Mouse (Mus musculus): ENCODE results near the gene Cnnm2. TPM values are rescaled to one million over a fixed set of nuclear protein-coding genes. Genes with fewer than 3 reads are reported as not detected.

Gene Cnnm2
- polyA plus RNA-seq, 1 experiment from 2014 or later = 1.3 TPM

DNA sequence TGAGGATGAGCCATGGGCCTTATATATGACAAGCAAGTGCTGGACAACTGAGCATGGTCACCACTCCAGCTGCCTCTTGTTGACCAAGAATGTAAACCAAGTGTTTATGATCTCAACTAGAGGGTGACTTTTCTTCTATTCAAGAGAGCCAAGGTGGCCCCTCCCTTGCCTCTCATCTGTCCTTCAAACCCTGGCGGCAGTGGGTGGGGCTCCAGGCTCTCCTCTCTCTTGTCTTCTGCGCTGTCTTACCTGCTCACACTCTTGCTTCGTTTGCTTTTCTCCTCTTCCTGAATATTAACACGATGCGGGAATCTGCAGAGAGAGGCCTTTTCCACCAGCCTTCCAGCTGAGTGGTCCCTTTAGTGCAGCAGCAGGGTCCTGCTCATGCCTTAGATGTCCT, 22.6 kb downstream of the Cnnm2 start:
- H3K27me3 ChIP-seq (ENCODE audit: poor library complexity, severe bottlenecking) = no peaks in the 10 kb centered on the region
- no peak overlapping the region for H3K27ac ChIP-seq
- H3K36me3 ChIP-seq (replicated peaks) = no peaks in the 10 kb centered on the region
- H3K4me1 ChIP-seq = no peaks in the 10 kb centered on the region; the same call in 1 of the 2 replicates
- no peaks in the 10 kb centered on the region for H3K9me3 ChIP-seq
- WGBS = 80% methylated on average over 5 of the region's 5 CpGs
- DNase-seq (ENCODE audit: extremely low spot score, low spot score) = no peak
- H3K4me3 ChIP-seq = no peak overlapping the region

DNA sequence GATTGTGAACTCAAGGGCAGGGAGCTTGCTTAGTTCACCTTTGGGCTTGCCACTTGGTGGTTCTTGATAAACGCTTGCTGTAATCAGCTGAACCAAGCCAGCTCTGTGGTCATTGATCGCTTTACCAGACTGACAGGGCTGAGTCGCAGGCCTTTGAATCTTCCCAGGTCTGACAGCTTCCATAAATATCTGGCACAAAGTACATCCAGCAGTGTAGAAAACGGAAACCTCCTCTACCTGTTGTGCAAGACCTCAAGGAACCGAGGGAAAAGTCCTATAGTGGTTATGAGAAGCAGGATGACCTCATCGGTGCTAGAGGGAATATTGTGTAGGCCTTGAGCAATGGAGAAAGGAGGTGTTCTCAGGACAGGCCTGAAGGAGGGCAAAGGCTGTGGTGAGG, 23.1 kb downstream of the Cnnm2 start:
- 92% methylated on average over 6 of the region's 6 CpGs for WGBS
- no peaks in the 10 kb centered on the region for H3K27me3 ChIP-seq (ENCODE audit: poor library complexity, severe bottlenecking)

DNA sequence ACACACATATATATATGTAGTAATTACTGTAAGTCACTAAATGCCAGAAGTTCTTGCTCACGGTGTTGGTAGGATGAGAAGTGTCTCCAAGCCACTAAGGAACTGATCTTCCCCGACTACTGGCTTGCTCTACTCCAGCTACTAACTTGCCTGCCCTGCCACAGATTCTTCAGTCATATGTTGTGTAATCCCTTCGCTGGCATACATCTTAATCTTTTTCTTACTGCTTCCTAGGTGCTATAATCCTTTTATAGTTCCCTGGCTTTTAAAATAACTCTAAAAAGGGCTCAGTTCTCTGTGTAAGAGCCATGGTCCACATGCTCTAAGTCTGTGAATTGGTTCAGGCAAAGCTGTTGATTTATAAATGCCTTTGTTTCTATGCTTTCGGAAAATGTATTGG, 24.2 kb downstream of the Cnnm2 start:
- H3K27ac ChIP-seq = no peak overlapping the region
- H3K4me1 ChIP-seq = no peaks in the 10 kb centered on the region; the same call in 1 of the 2 replicates

More for the DNA sequence above, 23.1 kb downstream of the Cnnm2 start:
- H3K4me1 ChIP-seq = no peaks in the 10 kb centered on the region; the same call in 1 of the 2 replicates
- no peak for DNase-seq (ENCODE audit: extremely low spot score, low spot score)
- H3K27ac ChIP-seq = no peak overlapping the region
- no peak overlapping the region for H3K4me3 ChIP-seq
- no peaks in the 10 kb centered on the region for H3K9me3 ChIP-seq
- no peaks in the 10 kb centered on the region for H3K36me3 ChIP-seq (replicated peaks)

DNA sequence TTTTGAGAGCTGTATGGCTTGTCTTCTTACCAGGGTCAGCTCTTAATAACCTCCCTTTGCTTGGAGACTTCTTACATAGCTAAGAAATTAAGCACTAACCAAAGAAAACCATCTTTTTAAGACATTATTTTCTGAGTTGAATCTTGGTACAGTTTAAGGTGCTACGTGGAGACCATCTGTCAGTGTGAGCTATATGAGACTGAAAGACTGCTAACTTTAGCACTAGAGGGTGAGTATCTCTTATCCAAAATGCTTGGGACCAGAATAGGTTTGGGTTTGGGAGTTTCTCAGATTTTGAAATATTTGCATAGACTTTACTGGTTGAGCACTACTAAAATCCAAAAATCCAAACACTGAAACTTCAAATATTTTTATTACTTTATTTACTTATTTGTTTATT, 28.4 kb downstream of the Cnnm2 start:
- H3K4me1 ChIP-seq = peaks cover 16% of the 10 kb centered on the region
- 94% methylated on average over 1 of the region's 1 CpGs for WGBS
- H3K36me3 ChIP-seq (replicated peaks) = no peaks in the 10 kb centered on the region
- H3K9me3 ChIP-seq = no peaks in the 10 kb centered on the region
- H3K4me3 ChIP-seq = no peak overlapping the region
- no peaks in the 10 kb centered on the region for H3K27me3 ChIP-seq (ENCODE audit: poor library complexity, severe bottlenecking)
- no peak for DNase-seq (ENCODE audit: extremely low spot score, low spot score)
- no peak overlapping the region for H3K27ac ChIP-seq

More for the DNA sequence above, 24.2 kb downstream of the Cnnm2 start:
- Histone ChIP-seq H3K36me3 (replicated peaks) (no peaks in the 10 kb centered on the region), H3K9me3 (no peaks in the 10 kb centered on the region), H3K27me3 (ENCODE audit: poor library complexity, severe bottlenecking) (no peaks in the 10 kb centered on the region), H3K4me3 (no peak overlapping the region)
- DNase-seq (ENCODE audit: extremely low spot score, low spot score) = no peak
- 90% methylated on average over 4 of the region's 4 CpGs for WGBS

DNA sequence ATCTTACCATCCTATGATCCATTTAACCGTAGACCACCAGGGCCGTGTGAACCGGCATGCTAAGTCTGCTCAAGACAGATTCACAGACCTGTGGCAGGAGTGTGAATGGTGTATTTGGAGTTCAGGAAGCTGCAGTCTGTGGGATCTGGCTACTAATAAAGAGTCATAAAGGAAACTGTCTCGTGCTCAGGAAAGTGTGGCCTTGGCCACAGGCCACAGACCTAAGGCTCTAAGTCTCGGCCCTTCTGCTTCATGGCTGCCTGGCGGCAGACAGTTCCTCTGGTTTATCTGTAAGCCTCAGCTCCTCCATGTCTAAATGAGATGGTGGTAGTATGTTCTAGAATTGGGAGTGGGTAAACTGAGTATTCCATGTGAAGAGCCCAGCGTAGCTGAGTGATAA, 30.0 kb downstream of the Cnnm2 start:
- no peaks in the 10 kb centered on the region for H3K27me3 ChIP-seq (ENCODE audit: poor library complexity, severe bottlenecking)
- no peaks in the 10 kb centered on the region for H3K36me3 ChIP-seq (replicated peaks)
- H3K9me3 ChIP-seq = no peaks in the 10 kb centered on the region
- 93% methylated on average over 7 of the region's 7 CpGs for WGBS
- peaks cover 19% of the 10 kb centered on the region for H3K4me1 ChIP-seq
- H3K27ac ChIP-seq = no peak overlapping the region
- DNase-seq (ENCODE audit: extremely low spot score, low spot score) = no peak
- H3K4me3 ChIP-seq = no peak overlapping the region

DNA sequence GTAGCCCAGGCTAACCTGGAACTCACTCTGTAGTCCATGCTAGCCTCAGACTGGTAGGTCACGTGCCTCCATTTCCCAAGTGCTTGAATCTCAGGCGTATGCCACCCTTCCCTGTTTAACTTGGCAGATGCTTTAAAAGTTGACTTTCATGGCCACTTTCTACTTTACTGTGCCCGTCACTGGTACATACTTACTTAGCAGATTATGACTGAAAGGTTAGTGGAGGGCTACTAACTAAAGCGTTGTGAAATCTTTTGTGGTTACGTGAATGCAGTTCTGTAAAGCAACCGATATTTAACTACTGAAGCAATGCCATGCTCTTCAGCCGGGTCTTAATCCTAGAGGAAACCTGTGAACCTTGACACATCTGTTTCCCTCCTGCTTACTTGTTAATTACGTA, 30.5 kb downstream of the Cnnm2 start:
- no peaks in the 10 kb centered on the region for H3K36me3 ChIP-seq (replicated peaks)
- H3K4me3 ChIP-seq = no peak overlapping the region
- H3K9me3 ChIP-seq = no peaks in the 10 kb centered on the region
- no peak overlapping the region for H3K27ac ChIP-seq
- 79% methylated on average over 8 of the region's 8 CpGs for WGBS
- H3K27me3 ChIP-seq (ENCODE audit: poor library complexity, severe bottlenecking) = no peaks in the 10 kb centered on the region
- DNase-seq (ENCODE audit: extremely low spot score, low spot score) = no peak
- H3K4me1 ChIP-seq = peaks cover 19% of the 10 kb centered on the region

DNA sequence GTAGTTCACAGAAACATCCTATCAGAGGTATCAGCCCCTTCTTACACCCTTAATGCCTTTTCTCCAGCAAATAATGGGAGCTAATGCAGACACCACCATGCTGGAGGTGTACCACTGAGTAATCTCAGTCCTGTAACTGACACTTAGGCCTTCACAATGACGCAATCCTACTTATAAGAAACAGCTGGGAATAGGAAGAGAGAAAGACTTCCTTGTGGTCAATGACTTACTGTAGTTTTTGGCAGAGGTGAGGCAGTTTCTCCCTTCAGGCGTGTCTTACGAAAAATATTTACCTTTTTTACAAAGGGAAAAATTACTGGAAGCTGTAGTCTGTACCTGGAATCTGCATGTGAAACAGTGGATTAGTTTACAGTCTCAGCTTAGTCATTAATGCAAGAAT, 31.1 kb downstream of the Cnnm2 start:
- Histone ChIP-seq H3K27me3 (ENCODE audit: poor library complexity, severe bottlenecking) (no peaks in the 10 kb centered on the region), H3K36me3 (replicated peaks) (no peaks in the 10 kb centered on the region), H3K9me3 (no peaks in the 10 kb centered on the region), H3K27ac (no peak overlapping the region), H3K4me3 (no peak overlapping the region), H3K4me1 (peaks cover 19% of the 10 kb centered on the region)
- DNase-seq (ENCODE audit: extremely low spot score, low spot score) = no peak
- WGBS = 88% methylated on average over 3 of the region's 3 CpGs

DNA sequence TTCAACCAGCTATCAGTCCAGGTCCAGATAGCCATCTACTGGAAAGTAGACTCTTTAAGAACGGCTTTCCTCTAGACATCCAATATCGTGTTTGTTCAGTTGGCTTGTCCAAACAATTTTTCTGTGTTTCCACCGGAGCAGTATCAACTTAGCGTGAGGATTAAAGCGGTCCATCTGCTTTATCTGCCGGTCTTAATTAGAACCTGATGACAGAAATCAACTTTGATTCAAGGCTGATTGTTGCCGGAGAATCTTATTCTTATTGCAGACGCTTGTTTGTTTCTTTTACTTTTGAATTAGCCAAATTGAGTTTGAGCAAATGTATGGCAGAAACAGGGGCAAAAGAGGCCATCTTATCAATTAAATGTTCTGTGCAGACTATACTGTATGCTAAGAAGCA, 32.8 kb downstream of the Cnnm2 start:
- Histone ChIP-seq H3K4me3 (no peak overlapping the region), H3K4me1 (peaks cover 19% of the 10 kb centered on the region), H3K27ac (no peak overlapping the region), H3K27me3 (ENCODE audit: poor library complexity, severe bottlenecking) (no peaks in the 10 kb centered on the region), H3K36me3 (replicated peaks) (no peaks in the 10 kb centered on the region), H3K9me3 (no peaks in the 10 kb centered on the region)
- DNase-seq (ENCODE audit: extremely low spot score, low spot score) = no peak
- WGBS = 63% methylated on average over 8 of the region's 8 CpGs

DNA sequence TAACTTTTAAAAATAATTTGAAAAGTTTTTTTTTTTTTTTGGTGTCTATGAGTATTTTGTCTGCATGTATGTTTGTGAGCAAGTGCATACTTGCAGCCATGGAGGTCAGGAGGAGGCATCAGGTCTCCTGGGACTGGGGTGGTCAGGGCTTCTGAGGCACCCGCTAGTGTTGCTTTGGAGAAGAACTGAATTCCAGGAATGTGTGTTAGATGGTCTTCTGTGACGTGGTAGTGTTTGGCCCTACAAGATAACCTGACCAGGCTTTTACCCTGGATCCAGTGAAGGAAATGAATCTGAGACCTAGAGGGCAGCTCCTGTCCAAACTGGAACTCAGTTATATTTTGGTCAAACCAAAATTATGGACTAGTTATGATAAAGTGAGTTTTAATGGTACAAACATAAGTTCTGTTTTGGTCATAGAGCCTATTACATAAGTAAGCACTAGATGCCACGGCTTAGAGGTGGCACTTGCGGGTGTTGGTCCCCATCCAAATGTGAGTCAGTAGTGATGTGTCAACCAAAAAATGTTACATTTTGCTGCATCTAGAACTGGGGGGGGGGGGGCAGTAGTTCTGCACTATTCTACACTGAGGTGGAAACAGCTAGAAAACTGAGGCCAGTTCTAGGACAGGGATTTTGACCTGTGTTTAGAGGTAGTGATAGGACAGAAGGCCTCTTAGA, 38.6 kb downstream of the Cnnm2 start:
- no peak overlapping the region for H3K27ac ChIP-seq
- whole genome bisulfite sequencing = 96% methylated on average over 4 of the region's 4 CpGs

DNA sequence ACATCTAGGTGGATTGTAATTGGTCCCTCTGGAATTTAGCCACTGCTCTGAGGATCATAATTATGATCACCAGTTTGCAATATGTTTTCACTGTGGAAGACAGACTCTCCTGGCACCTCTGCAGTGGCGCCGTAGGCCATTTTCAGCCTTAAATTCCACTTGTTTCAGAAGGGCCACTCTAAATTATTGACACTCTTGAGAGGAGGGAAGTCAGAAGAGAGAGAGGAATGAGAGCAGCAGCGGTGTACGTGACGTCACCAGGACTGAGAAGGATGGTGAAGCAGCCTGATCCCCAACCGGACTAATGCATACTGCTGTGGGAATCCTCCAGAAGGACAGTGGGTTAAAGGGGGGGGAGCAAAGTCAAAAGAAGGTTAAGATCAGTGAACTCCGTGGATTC, 40.1 kb downstream of the Cnnm2 start:
- no peaks in the 10 kb centered on the region for H3K36me3 ChIP-seq (replicated peaks)
- H3K27ac ChIP-seq = no peak overlapping the region
- peaks cover 10% of the 10 kb centered on the region for H3K4me1 ChIP-seq
- no peak for DNase-seq (ENCODE audit: extremely low spot score, low spot score)
- no peaks in the 10 kb centered on the region for H3K9me3 ChIP-seq
- WGBS = 90% methylated on average over 7 of the region's 7 CpGs
- H3K27me3 ChIP-seq (ENCODE audit: poor library complexity, severe bottlenecking) = no peaks in the 10 kb centered on the region
- no peak overlapping the region for H3K4me3 ChIP-seq

More for the DNA sequence above, 38.6 kb downstream of the Cnnm2 start:
- Histone ChIP-seq H3K36me3 (replicated peaks) (no peaks in the 10 kb centered on the region), H3K9me3 (no peaks in the 10 kb centered on the region), H3K27me3 (ENCODE audit: poor library complexity, severe bottlenecking) (no peaks in the 10 kb centered on the region), H3K4me3 (no peak overlapping the region), H3K4me1 (peaks cover 5% of the 10 kb centered on the region; the same call in 1 of the 2 replicates)
- DNase-seq (ENCODE audit: extremely low spot score, low spot score) = no peak

DNA sequence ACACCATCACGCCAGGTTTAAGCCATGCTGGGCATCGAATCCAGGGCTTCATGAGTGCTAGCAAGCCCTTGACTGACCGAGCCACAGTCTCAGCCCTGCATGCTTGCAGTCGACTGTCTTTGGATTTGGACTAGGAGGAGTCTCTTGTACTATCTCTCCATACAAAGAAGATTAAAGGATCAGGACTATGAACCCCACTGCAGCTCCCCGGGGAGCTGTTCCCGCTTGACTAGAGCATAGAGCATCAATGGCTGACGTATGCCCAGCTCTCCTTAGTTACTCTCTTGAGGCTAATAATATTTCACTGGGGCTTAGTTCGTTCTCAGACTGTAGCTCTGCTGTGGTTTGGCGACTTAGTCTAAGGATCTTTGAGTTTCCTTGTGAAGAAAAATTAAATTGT, 40.9 kb downstream of the Cnnm2 start:
- Histone ChIP-seq H3K4me1 (peaks cover 15% of the 10 kb centered on the region), H3K9me3 (no peaks in the 10 kb centered on the region), H3K36me3 (replicated peaks) (no peaks in the 10 kb centered on the region), H3K27ac (no peak overlapping the region), H3K27me3 (ENCODE audit: poor library complexity, severe bottlenecking) (no peaks in the 10 kb centered on the region), H3K4me3 (no peak overlapping the region)
- WGBS = 74% methylated on average over 9 of the region's 9 CpGs
- no peak for DNase-seq (ENCODE audit: extremely low spot score, low spot score)

DNA sequence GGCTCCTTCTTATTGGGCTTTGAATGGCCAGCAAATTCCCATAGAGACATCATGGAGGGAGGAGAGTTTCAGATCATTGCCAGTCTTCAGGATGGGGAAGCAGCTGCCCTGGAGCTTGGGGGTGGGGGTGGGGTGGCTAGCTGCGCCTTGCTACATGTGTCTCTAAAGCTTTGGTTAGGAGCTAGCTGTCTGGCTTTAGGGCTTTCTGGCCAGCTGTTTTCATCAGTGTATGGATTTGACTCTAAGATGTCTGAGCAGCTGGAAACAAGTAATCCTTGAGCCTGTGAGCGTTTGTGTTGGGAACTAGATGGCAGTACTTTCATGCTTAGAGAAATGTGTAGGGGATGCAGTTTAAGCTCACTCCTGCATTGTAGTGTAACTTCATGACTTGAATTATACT, 42.3 kb downstream of the Cnnm2 start:
- 61% methylated on average over 2 of the region's 2 CpGs for WGBS
- Histone ChIP-seq H3K9me3 (no peaks in the 10 kb centered on the region), H3K27ac (no peak overlapping the region), H3K36me3 (replicated peaks) (no peaks in the 10 kb centered on the region), H3K4me3 (no peak overlapping the region), H3K4me1 (peaks cover 15% of the 10 kb centered on the region), H3K27me3 (ENCODE audit: poor library complexity, severe bottlenecking) (no peaks in the 10 kb centered on the region)
- DNase-seq (ENCODE audit: extremely low spot score, low spot score) = no peak

DNA sequence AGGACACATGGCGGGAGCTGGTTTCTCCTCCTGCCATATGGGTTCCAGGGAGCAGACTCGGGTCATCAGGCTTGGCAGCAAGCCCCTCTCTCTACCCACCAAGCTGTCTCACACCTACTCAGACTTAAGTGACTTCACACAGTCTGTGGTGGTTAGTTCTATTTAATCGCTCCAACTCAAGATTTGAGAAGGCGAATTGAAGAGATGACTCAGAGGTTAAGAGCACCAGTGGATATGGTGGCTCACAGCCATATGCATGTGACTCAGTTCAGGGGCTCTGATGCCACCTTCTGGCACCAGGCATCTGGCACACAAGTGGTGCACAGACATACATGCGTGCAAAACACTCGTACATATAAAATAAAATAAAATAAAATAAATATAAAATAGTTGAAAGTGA, 43.4 kb downstream of the Cnnm2 start:
- Histone ChIP-seq H3K36me3 (replicated peaks) (no peaks in the 10 kb centered on the region), H3K27me3 (ENCODE audit: poor library complexity, severe bottlenecking) (no peaks in the 10 kb centered on the region), H3K4me3 (no peak overlapping the region), H3K9me3 (no peaks in the 10 kb centered on the region), H3K4me1 (peaks cover 15% of the 10 kb centered on the region), H3K27ac (no peak overlapping the region)
- WGBS = 91% methylated on average over 6 of the region's 6 CpGs
- no peak for DNase-seq (ENCODE audit: extremely low spot score, low spot score)
